Mouse (Mus musculus) hindbrain, embryonic 14.5 days (tissue): ENCODE results near the gene Ralgapb. TPM values are rescaled to one million over a fixed set of nuclear protein-coding genes. Genes with fewer than 3 reads are reported as not detected.

Experiments
- ATAC-seq: fragments of 200-750 bp; cut with Nextera tagmentation; 2 replicates; pipeline ENCODE4 v1.8.0; 2017; ENCODE audit warnings: moderate number of reproducible peaks, mild to moderate bottlenecking, moderate TSS enrichment, moderate library complexity; ENCODE audit not compliant: low FRiP score
- DNase-seq: peaks from one replicate; pipeline ENCODE4 v3.0.0-alpha.2; 2015; ENCODE audit warnings: low spot score
- H3K27ac ChIP-seq: fragments of 300-500 bp; sonication (generic); 2 replicates; pipeline ENCODE4 v1.5.1; 2014; ENCODE audit warnings: mild to moderate bottlenecking, moderate library complexity
- H3K27me3 ChIP-seq: fragments of 300-500 bp; sonication (generic); 2 replicates; pipeline ENCODE4 v1.6.1; 2014; ENCODE audit warnings: mild to moderate bottlenecking, low read length, mixed read lengths; ENCODE audit not compliant: control insufficient read depth, insufficient read depth
- H3K36me3 ChIP-seq: fragments of 300-500 bp; sonication (generic); replicated peaks from 2 replicates; pipeline ENCODE4 v1.6.1; 2014; ENCODE audit not compliant: control insufficient read depth, insufficient read depth
- H3K4me1 ChIP-seq: fragments of 300-500 bp; sonication (generic); replicated peaks from 2 replicates; pipeline ENCODE4 v1.6.1; 2014; ENCODE audit warnings: antibody characterized with exemption, low read length, mixed read lengths; ENCODE audit not compliant: control insufficient read depth, insufficient read depth
- H3K4me2 ChIP-seq: fragments of 300-500 bp; sonication (generic); replicated peaks from 2 replicates; pipeline ENCODE4 v1.6.1; 2014; ENCODE audit warnings: mild to moderate bottlenecking, moderate library complexity
- H3K4me3 ChIP-seq: fragments of 300-500 bp; sonication (generic); replicated peaks from 2 replicates; pipeline ENCODE4 v1.5.1; 2014; ENCODE audit warnings: mild to moderate bottlenecking, low read length
- H3K9ac ChIP-seq: fragments of 300-500 bp; sonication (generic); 2 replicates; pipeline ENCODE4 v1.6.1; 2014
- H3K9me3 ChIP-seq: fragments of 300-500 bp; sonication (generic); 2 replicates; pipeline ENCODE4 v1.6.1; 2016; ENCODE audit warnings: low read length; ENCODE audit not compliant: control insufficient read depth
- WGBS: fragments of 180-500 bp; shearing (Covaris S2); extraction: QIAGEN DNeasy Blood & Tissue Kit; methylation state at CpG from one replicate; pipeline ENCODE4 v1.1.7; 2014; 5-methylcytosine and 5-hydroxymethylcytosine counted together
- polyA plus RNA-seq: library from polyadenylated mRNA; unstranded; fragments of >200 nt; fragmentation: Nextera tagmentation; extraction: Ambion mirVana; gene quantifications from 2 replicates; pipeline ENCODE4 v1.2.1, GENCODE M21; 2014

Gene Ralgapb
- polyA plus RNA-seq: 29.7 and 34.7 TPM in 2 replicates

DNA sequence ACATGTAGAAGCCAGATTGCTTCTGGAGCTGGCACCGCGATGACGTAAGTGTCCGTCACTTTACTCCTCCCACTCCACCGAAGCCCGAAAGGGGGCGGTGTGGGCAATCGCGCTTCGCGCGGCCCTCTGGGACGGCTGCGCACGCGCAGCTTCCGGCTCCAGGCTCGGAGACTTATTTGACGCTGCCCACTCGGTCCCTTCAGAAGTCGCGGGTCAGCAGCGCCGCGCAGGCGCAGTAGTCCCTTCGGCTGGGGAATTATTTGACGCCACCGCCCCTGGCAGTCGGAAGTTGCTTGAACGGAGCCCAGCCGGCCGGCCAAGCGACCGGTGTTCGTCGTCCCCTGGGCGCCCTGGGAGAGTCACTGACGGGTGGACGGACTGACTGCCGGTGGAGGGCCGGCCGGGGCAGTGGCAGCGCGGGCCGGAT, at the start of gene Ralgapb:
Ralgapb (plus strand) TSS at position 254 of the 427 bp plus-strand sequence.
- Histone ChIP-seq H3K4me3 (peak within 1 kb of the TSS; percentile 94), H3K9ac (peak within 1 kb of the TSS; percentile 95), H3K27ac (peak within 1 kb of the TSS; percentile 92), H3K9me3 (no peaks in the 10 kb centered on the region), H3K27me3 (no peaks in the 10 kb centered on the region), H3K4me2 (peak within 1 kb of the TSS; percentile 93), H3K36me3 (no peaks in the 10 kb centered on the region), H3K4me1 (peaks cover 23% of the 10 kb centered on the region)
- WGBS: under 1% methylated on average over 44 of the region's 46 CpGs
- DNase-seq: peak; percentile 100
- peak; percentile 86 for ATAC-seq

DNA sequence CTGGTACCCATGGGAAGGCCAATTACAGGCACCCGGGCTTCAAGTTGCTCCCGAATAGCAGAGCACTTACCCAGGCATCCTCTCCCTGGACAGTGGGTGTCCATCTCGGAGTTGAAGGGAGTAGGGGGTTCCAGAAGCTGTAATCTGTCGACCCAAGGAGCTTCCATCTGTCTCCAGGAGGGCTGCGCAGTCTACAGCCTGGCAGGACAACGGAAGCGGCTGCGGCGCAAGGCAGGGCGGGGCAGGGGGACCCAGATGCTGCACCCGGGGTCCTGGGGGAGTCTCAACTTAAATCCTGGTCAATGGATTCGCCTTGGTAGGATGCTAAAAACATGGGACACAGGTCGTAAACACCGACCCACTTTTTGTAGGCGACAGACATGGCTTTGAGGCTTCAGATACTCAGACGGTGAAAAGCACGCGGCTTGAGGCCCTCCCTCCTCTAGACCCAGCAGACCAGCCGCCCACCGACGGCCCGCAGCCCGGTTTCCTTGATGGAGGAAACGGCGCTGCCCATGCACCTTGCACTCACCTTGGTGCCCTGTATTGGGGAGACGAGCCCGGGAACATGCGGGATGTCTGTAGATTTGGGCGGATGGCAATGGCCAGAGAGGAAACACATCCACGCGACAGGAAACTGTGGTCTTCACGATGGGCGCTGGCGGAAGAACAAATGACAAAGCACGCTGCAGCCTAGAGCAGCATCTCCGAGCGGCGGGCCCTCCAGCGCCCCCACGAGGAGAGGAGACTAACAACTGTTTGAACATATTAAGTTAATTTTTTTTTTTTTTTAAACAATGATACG, 48.6 kb upstream of the Ralgapb start:
- peak overlapping the region; percentile 58 for H3K27ac ChIP-seq
- H3K27me3 ChIP-seq: no peaks in the 10 kb centered on the region; the same call in 1 of the 2 replicates
- peaks cover 41% of the 10 kb centered on the region for H3K36me3 ChIP-seq
- peaks cover 14% of the 10 kb centered on the region for H3K4me1 ChIP-seq
- peak overlapping the region; percentile 92 for H3K9ac ChIP-seq
- peak; percentile 89 for ATAC-seq
- under 1% methylated on average over 41 of the region's 41 CpGs for WGBS
- no peaks in the 10 kb centered on the region for H3K9me3 ChIP-seq
- peak overlapping the region; percentile 91 for H3K4me3 ChIP-seq
- peak overlapping the region; percentile 94 for H3K4me2 ChIP-seq
- peak; percentile 95 for DNase-seq

DNA sequence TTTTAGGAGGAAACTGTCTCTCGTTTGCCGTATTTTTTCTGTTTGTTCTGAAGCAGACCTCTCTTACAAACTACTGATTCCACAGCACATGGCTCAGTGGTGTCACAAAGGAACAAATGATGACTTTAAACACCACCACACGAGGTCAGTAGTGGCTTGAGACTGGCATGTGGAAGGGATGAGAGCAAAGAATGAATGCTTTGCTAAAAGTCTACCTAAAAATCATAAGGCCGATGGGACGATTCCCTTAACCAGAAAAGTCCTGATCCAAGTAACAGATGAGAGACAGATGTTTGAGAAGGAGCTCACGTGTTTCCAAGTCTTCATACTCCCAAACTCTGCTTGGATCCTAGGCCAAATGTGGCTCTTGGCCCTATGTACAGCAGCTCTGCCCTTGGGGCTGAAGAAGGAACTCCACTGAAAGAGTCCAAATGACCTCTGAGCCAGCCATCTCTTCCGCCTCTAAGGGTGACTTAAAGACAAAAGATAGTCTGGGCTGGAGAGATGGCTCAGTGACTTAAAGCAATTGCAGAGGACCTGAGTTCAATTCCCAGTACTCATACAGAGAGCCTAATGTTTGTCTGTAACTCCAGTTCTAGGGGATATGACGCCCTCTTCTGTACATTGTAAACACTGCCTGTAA, 47.8 kb upstream of the Ralgapb start:
- Histone ChIP-seq H3K27me3 (no peaks in the 10 kb centered on the region; the same call in 1 of the 2 replicates), H3K4me3 (peak overlapping the region; percentile 91; the same call in 1 of the 2 replicates), H3K4me2 (peak overlapping the region; percentile 94), H3K36me3 (peaks cover 34% of the 10 kb centered on the region), H3K27ac (peak overlapping the region; percentile 58), H3K9me3 (no peaks in the 10 kb centered on the region), H3K4me1 (peaks cover 14% of the 10 kb centered on the region), H3K9ac (no peak overlapping the region)
- DNase-seq: no peak
- no peak for ATAC-seq
- 41% methylated on average over 8 of the region's 8 CpGs for WGBS

DNA sequence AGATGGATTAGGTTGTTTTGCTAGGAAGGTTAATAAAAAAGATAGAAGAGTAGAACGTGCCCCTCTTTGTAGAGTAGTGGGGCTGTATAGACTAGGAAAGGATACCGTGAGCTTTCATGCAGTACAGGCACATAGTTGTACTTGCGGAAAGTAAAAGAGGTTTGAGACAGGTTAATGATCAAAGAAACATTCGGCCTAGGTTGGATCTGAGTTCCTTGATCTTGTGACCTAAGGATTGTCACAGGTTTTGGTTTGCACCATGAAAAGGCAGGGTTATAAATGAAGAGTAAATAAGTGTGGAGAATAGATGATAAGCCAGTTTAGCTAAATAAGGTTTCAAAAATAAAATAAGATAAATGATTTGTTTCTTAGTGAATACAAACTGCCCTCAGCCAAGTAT, 45.5 kb upstream of the Ralgapb start:
- H3K9me3 ChIP-seq: no peaks in the 10 kb centered on the region
- 82% methylated on average over 4 of the region's 4 CpGs for WGBS
- peaks cover 10% of the 10 kb centered on the region for H3K36me3 ChIP-seq
- H3K9ac ChIP-seq: no peak overlapping the region
- H3K27me3 ChIP-seq: no peaks in the 10 kb centered on the region; the same call in 1 of the 2 replicates
- no peak overlapping the region for H3K27ac ChIP-seq
- DNase-seq (no peak), ATAC-seq (no peak)
- peaks cover 14% of the 10 kb centered on the region for H3K4me1 ChIP-seq
- no peak overlapping the region for H3K4me3 ChIP-seq
- H3K4me2 ChIP-seq: no peak overlapping the region

DNA sequence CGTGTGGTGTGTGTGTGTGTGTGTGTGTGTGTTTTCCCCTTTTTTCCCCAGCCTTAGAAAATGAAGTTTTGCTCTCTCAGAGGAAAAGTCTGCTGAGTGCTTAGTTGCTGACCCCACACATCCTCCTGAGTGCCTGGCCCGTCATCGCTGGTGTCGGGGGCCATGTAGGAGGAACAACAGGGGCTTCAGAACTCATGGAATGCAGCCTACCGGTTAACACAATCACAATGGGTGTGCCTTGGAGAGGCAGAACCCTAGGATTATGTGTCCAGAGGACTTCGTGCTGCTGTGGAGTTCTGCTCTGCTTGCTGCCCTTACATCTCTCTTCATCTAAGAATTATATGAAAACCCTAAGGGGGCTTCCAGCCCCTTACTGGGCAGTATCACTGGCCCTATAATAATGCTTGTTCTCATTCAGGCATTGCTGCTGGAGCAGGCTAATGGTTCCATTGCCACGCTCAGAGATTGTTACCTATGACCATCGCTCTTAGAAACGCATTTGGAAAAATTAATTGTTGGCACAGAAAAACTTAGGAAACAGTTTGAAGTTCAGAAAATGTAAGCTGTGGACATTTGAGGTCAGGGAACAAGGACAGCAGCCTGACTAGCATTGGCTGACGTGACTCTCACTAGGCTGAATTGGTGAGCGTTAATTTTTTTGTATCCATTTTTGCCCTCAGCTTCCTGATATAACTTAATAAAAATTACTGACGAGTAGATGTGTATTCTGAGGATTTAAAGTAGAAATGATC, 44.4 kb upstream of the Ralgapb start:
- 75% methylated on average over 12 of the region's 12 CpGs for WGBS
- ATAC-seq: no peak

DNA sequence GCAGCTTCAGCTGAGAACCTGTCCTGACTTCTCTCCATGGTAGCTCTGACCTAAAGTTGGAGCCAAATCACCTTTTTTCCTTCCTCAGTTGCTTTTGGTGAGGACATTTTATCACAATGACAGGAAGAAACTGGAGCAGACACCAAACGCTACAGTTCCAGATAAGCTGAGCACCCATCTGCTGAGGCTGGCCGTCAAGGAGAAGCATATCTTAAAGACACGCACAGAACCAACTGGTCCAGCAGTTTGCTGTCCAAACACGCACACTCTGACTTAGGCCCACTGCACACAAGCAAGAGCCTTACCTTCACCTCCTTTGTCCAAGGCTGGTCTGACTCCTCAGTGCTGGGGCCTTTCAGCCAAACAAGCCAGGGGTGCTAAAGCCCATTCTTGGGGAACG, 42.0 kb upstream of the Ralgapb start:
- DNase-seq: no peak
- 91% methylated on average over 5 of the region's 5 CpGs for WGBS
- no peak overlapping the region for H3K9ac ChIP-seq
- no peaks in the 10 kb centered on the region for H3K4me1 ChIP-seq
- no peak overlapping the region for H3K4me3 ChIP-seq
- H3K27ac ChIP-seq: no peak overlapping the region
- no peaks in the 10 kb centered on the region for H3K36me3 ChIP-seq
- H3K4me2 ChIP-seq: no peak overlapping the region
- no peak for ATAC-seq
- H3K9me3 ChIP-seq: no peaks in the 10 kb centered on the region
- H3K27me3 ChIP-seq: no peaks in the 10 kb centered on the region; the same call in 1 of the 2 replicates

More for the DNA sequence above, 44.4 kb upstream of the Ralgapb start:
- Histone ChIP-seq H3K4me1 (peaks cover 6% of the 10 kb centered on the region), H3K9ac (no peak overlapping the region), H3K9me3 (no peaks in the 10 kb centered on the region), H3K36me3 (no peaks in the 10 kb centered on the region), H3K27me3 (no peaks in the 10 kb centered on the region; the same call in 1 of the 2 replicates), H3K4me3 (no peak overlapping the region), H3K27ac (no peak overlapping the region), H3K4me2 (no peak overlapping the region)
- DNase-seq: no peak

DNA sequence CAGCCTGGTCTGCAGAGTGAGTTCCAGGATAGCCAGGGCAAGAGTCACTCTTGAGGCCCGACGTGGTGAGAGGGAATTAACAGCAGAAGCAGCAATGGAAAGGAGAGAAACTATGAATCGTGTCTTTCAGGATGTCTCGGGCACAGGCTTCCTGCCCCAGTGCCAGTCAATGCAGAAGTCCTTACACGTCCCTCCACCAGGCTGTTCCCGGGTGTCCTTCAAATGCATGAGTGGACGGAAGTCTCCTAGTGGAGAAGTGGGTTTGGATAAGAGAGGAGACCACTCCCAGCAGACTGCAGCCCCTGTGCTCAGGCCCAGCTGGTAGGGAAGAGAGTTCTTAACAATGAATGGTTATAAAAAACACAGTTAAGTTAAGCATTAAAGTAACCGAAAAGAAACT, 41.3 kb upstream of the Ralgapb start:
- Histone ChIP-seq H3K4me1 (no peaks in the 10 kb centered on the region), H3K4me3 (no peak overlapping the region), H3K9me3 (no peaks in the 10 kb centered on the region), H3K36me3 (no peaks in the 10 kb centered on the region), H3K4me2 (no peak overlapping the region), H3K9ac (no peak overlapping the region), H3K27ac (no peak overlapping the region), H3K27me3 (no peaks in the 10 kb centered on the region; the same call in 1 of the 2 replicates)
- ATAC-seq (no peak), DNase-seq (no peak)
- 94% methylated on average over 8 of the region's 8 CpGs for WGBS

DNA sequence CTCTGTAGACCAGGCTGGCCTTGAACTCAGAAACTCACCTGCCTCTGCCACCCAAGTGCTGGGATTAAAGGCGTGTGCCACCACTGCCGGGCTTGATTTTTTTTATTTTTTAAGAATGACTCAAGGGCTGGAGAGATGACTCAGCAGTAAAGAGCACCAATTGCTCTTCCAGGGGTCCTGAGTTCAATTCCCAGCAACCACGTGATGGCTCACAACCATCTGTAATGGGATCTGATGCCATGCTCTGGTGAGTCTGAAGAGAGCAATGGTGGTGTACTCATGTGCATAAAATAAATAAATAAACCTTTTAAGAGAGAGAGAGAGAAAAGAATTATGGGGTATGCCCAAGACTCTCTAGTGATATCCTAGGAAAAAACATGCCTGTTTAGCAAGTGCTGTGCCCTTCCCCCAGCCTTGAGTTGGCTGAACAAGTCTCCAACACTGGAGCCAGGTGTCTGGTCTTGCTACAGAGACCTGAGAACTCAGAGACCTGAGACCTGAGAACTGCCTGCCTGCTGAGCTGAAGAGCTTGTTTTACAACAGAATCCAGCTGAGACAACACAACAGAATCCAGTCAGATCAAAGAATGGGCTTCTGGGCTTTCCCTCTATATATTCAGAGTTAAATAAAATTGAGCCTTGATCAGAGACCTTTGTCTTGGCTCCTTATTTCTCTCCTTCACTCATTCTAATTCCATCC, 40.0 kb upstream of the Ralgapb start:
- H3K27me3 ChIP-seq: no peaks in the 10 kb centered on the region; the same call in 1 of the 2 replicates
- H3K4me1 ChIP-seq: no peaks in the 10 kb centered on the region
- no peaks in the 10 kb centered on the region for H3K9me3 ChIP-seq
- 70% methylated on average over 3 of the region's 3 CpGs for WGBS
- H3K4me2 ChIP-seq: no peak overlapping the region
- ATAC-seq: no peak
- no peaks in the 10 kb centered on the region for H3K36me3 ChIP-seq
- H3K9ac ChIP-seq: no peak overlapping the region
- H3K27ac ChIP-seq: no peak overlapping the region
- no peak for DNase-seq
- H3K4me3 ChIP-seq: no peak overlapping the region
